In the genomic region with DNA sequence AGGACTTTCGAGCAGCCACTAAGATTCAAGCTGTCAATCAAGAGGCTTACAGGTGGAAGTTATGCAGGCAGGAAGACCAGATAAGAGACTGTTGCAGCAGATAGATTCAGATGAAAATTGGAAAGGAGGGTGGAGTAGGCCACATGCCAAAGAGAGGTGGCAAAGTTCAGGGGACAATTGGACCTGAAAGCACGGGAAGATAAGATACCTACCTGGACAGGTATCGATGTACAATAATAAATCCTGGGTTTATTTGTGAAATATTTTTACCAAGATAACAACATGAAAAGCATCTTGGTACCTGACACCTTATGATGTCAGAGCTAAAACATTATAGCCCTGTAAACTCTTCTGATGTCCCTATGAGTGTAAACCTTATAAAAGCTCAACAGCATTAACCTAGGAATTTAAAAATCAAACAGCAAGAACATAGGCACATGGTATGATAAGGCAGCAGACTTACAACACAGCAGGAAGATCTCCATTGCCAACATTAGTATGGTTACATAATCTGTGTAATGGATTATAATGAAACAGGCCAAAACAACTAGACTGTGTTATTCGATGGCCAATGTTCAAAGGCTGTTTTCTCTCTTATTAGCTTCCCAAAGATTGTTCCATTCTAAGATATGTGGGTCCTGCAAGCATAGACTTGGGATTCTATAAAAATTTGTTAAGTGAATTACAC, we compare ENCODE assay signal across 18 mouse cellular contexts. TPM values are rescaled to one million over a fixed set of nuclear protein-coding genes. Genes with fewer than 3 reads are reported as not detected.
DNase-seq lines count a peak whose midpoint lies in the region; ATAC-seq and TF ChIP-seq lines count a peak whose summit lies in the region.
"Had no signal": no experiment of that assay in that cellular context is flagged by ENCODE, and none has a peak within 500 bp of the region (broad histone marks: within the 10 kb centered on the region; RNA-seq: fewer than 3 reads in every experiment).

No protein-coding gene starts in this region.

- peak; percentile 71 for ATAC-seq in cerebellum, adult (ENCODE audit: insufficient number of reproducible peaks, low FRiP score, low TSS enrichment)
- peak; percentile 82 for ATAC-seq in intestine, embryonic 16.5 days
- ATAC-seq: CD4-positive, CD25-positive, alpha-beta regulatory T cell, adult 4 months had no signal

- no peak overlapping the region for H3K4me2 ChIP-seq in intestine, embryonic 16.5 days (ENCODE audit: low read depth, low read length)
- H3K4me2 ChIP-seq: embryonic facial prominence, embryonic 12.5 days; forebrain, embryonic 15.5 days; heart, embryonic 12.5 days; hindbrain, embryonic 15.5 days had no signal

- H3K4me1 ChIP-seq in kidney, adult 2 months (ENCODE audit: control insufficient read depth, insufficient read depth, low read length): peaks cover 4% of the 10 kb centered on the region; the same call in 1 of the 2 replicates
- no peaks in the 10 kb centered on the region for H3K4me1 ChIP-seq in intestine, embryonic 16.5 days (ENCODE audit: control insufficient read depth, insufficient read depth, low read length)
- H3K4me1 ChIP-seq: embryonic facial prominence, embryonic 12.5 days; forebrain, embryonic 15.5 days; hindbrain, embryonic 10.5 days; hindbrain, embryonic 15.5 days had no signal

- H3K27me3 ChIP-seq in kidney, adult 2 months (replicated peaks; ENCODE audit: control insufficient read depth, insufficient read depth, low read length): no peaks in the 10 kb centered on the region
- H3K27me3 ChIP-seq in intestine, embryonic 16.5 days (replicated peaks; ENCODE audit: control insufficient read depth, insufficient read depth, low read length): no peaks in the 10 kb centered on the region
- H3K27me3 ChIP-seq: embryonic facial prominence, embryonic 12.5 days; forebrain, embryonic 15.5 days; heart, embryonic 12.5 days; hindbrain, embryonic 15.5 days had no signal

- TF ChIP-seq POLR2A in kidney, adult 2 months (IDR thresholded peaks at IDR 0.05; ENCODE audit: low read depth, low read length): no peak

- no peak for TF ChIP-seq CTCF in kidney, adult 2 months (conservative IDR thresholded peaks at IDR 0.05; ENCODE audit: insufficient read depth, insufficient read length, low read depth, low read length)

- no peak for DNase-seq in cerebellum, postnatal 4 days (ENCODE audit: low spot score in 2 of 2)
- DNase-seq in kidney, adult 2 months: peak; percentile 53
- no peak for DNase-seq in kidney, postnatal 4 days
- peak; percentile 50 for DNase-seq in cerebellum, adult 8-10 months
- no peak for DNase-seq in spleen, adult 12 weeks (ENCODE audit: low spot score)
- DNase-seq: adrenal gland, postnatal 10 days; B cell, adult 2 months; gastrocnemius, postnatal 10 days; heart, adult 2 months had no signal

- H3K9me3 ChIP-seq in intestine, embryonic 16.5 days (ENCODE audit: control insufficient read depth, low read length): no peaks in the 10 kb centered on the region
- H3K9me3 ChIP-seq: forebrain, embryonic 15.5 days; G1E; hindbrain, embryonic 15.5 days had no signal

- H3K4me3 ChIP-seq in kidney, adult 2 months (ENCODE audit: insufficient read depth, low read depth, low read length): no peak overlapping the region
- no peak overlapping the region for H3K4me3 ChIP-seq in intestine, embryonic 16.5 days (ENCODE audit: low read length)
- H3K4me3 ChIP-seq: embryonic facial prominence, embryonic 12.5 days; forebrain, embryonic 15.5 days; heart, adult 2 months; heart, embryonic 12.5 days; hindbrain, embryonic 10.5 days; hindbrain, embryonic 15.5 days had no signal

- no peaks in the 10 kb centered on the region for H3K36me3 ChIP-seq in kidney, adult 2 months (ENCODE audit: control insufficient read depth, insufficient read depth, low read length)
- no peaks in the 10 kb centered on the region for H3K36me3 ChIP-seq in intestine, embryonic 16.5 days (ENCODE audit: control insufficient read depth, insufficient read depth, low read length)
- H3K36me3 ChIP-seq: embryonic facial prominence, embryonic 12.5 days; forebrain, embryonic 15.5 days; G1E; hindbrain, embryonic 10.5 days; hindbrain, embryonic 15.5 days had no signal

- no peak overlapping the region for H3K27ac ChIP-seq in kidney, adult 2 months (ENCODE audit: insufficient read depth, low read depth, low read length)
- H3K27ac ChIP-seq in intestine, embryonic 16.5 days (ENCODE audit: low read length): no peak overlapping the region
- H3K27ac ChIP-seq: embryonic facial prominence, embryonic 12.5 days; forebrain, embryonic 15.5 days; heart, adult 2 months; hindbrain, embryonic 10.5 days; hindbrain, embryonic 15.5 days had no signal

- 68% methylated on average over 4 of the region's 4 CpGs for WGBS in kidney, adult 2 months
- 69% methylated on average over 4 of the region's 4 CpGs for WGBS in intestine, embryonic 16.5 days

- no peak overlapping the region for H3K9ac ChIP-seq in intestine, embryonic 16.5 days (ENCODE audit: low read depth, low read length)
- H3K9ac ChIP-seq: embryonic facial prominence, embryonic 12.5 days; forebrain, embryonic 15.5 days; heart, embryonic 12.5 days; hindbrain, embryonic 15.5 days had no signal

RNA-seq across cellular contexts. Expression of a gene that starts 16.6 kb away (rescaled TPM):
- 16.6 and 16.9 TPM in 2 replicates for polyA plus RNA-seq in kidney, adult 2 months (2012; rRNA removed)
- 15.6 and 17.4 TPM in 2 replicates for polyA plus RNA-seq in intestine, embryonic 16.5 days (2015; fragmentation: Nextera tagmentation; extraction: Ambion mirVana)
- polyA plus RNA-seq: G1E had no signal

Comparison
In these comparisons a context has a peak if more than half of its experiments do, and no peak if none do; other contexts are left out.
1. DNase-seq: peak in kidney, adult 2 months (single experiment) and cerebellum, adult 8-10 months (single experiment); none in cerebellum, postnatal 4 days (0 of 2), kidney, postnatal 4 days (0 of 2) and spleen, adult 12 weeks (single experiment).